Mouse (Mus musculus) neural tube, embryonic 12.5 days (tissue): Measurements from ENCODE around the gene Ift172. TPM values are rescaled to one million over a fixed set of nuclear protein-coding genes. Genes with fewer than 3 reads are reported as not detected.

Experiments used
- ATAC-seq: fragments of 200-750 bp; cut with Nextera tagmentation; 2 replicates; pipeline ENCODE4 v1.8.0; 2017; ENCODE audit warnings: low read depth, mild to moderate bottlenecking, moderate TSS enrichment, moderate library complexity; ENCODE audit not compliant: low FRiP score
- H3K27ac ChIP-seq: fragments of 300-500 bp; sonication (generic); 2 replicates; pipeline ENCODE4 v1.5.1; 2016
- H3K27me3 ChIP-seq: fragments of 300-500 bp; sonication (generic); replicated peaks from 2 replicates; pipeline ENCODE4 v1.6.1; 2016; ENCODE audit warnings: mild to moderate bottlenecking
- H3K36me3 ChIP-seq: fragments of 300-500 bp; sonication (generic); 2 replicates; pipeline ENCODE4 v1.6.1; 2016; ENCODE audit warnings: mild to moderate bottlenecking
- H3K4me1 ChIP-seq: fragments of 300-500 bp; sonication (generic); 2 replicates; pipeline ENCODE4 v1.6.1; 2016
- H3K4me2 ChIP-seq: fragments of 300-500 bp; sonication (generic); replicated peaks from 2 replicates; pipeline ENCODE4 v1.6.1; 2016; ENCODE audit warnings: mild to moderate bottlenecking
- H3K4me3 ChIP-seq: fragments of 300-500 bp; sonication (generic); 2 replicates; pipeline ENCODE4 v1.5.1; 2016
- H3K9ac ChIP-seq: fragments of 300-500 bp; sonication (generic); 2 replicates; pipeline ENCODE4 v1.6.1; 2016; ENCODE audit warnings: mild to moderate bottlenecking
- H3K9me3 ChIP-seq: fragments of 300-500 bp; sonication (generic); 2 replicates; pipeline ENCODE4 v1.6.1; 2016; ENCODE audit warnings: mild to moderate bottlenecking
- WGBS: fragments of 180-500 bp; shearing (Covaris S2); methylation state at CpG from one replicate; pipeline ENCODE4 v1.1.7; 2016; 5-methylcytosine and 5-hydroxymethylcytosine counted together
- polyA plus RNA-seq: library from polyadenylated mRNA; unstranded; fragments of >200 nt; fragmentation: Nextera tagmentation; extraction: Ambion mirVana; gene quantifications from 2 replicates; pipeline ENCODE4 v1.2.1, GENCODE M21; 2016

Ift172 gene
- polyA plus RNA-seq, 1 experiment from 2014 or later: 41.2 TPM

- no peak for ATAC-seq
- Histone ChIP-seq H3K9me3 (no peaks in the 10 kb centered on the region), H3K27me3 (peaks cover 9% of the 10 kb centered on the region; the same call in 1 of the 2 replicates), H3K9ac (no peak overlapping the region), H3K4me3 (no peak overlapping the region), H3K4me2 (no peak overlapping the region), H3K27ac (no peak overlapping the region), H3K36me3 (peaks cover 82% of the 10 kb centered on the region), H3K4me1 (peaks cover 9% of the 10 kb centered on the region)
- 87% methylated on average over 8 of the region's 8 CpGs for WGBS
Observed at GRCm38 (mm10) chr5:31254901-31255300, 36.0 kb downstream of the Ift172 start.

GRCm38 (mm10) chr5:31254452-31254851, 36.5 kb downstream of the Ift172 start:
- Histone ChIP-seq H3K4me3 (no peak overlapping the region), H3K9ac (no peak overlapping the region), H3K27ac (no peak overlapping the region), H3K4me1 (peaks cover 9% of the 10 kb centered on the region), H3K9me3 (no peaks in the 10 kb centered on the region), H3K36me3 (peaks cover 82% of the 10 kb centered on the region), H3K4me2 (no peak overlapping the region), H3K27me3 (peaks cover 9% of the 10 kb centered on the region; the same call in 1 of the 2 replicates)
- no peak for ATAC-seq
- 84% methylated on average over 7 of the region's 7 CpGs for WGBS

- Histone ChIP-seq H3K9me3 (no peaks in the 10 kb centered on the region), H3K9ac (no peak overlapping the region), H3K27me3 (peaks cover 9% of the 10 kb centered on the region; the same call in 1 of the 2 replicates), H3K4me1 (peaks cover 9% of the 10 kb centered on the region), H3K27ac (no peak overlapping the region), H3K4me3 (no peak overlapping the region), H3K36me3 (peaks cover 83% of the 10 kb centered on the region), H3K4me2 (no peak overlapping the region)
- no peak for ATAC-seq
- 95% methylated on average over 8 of the region's 8 CpGs for WGBS
Observed at GRCm38 (mm10) chr5:31253806-31254205, 37.1 kb downstream of the Ift172 start.

- WGBS: 84% methylated on average over 16 of the region's 16 CpGs
- H3K4me2 ChIP-seq: no peak overlapping the region
- H3K9ac ChIP-seq: no peak overlapping the region
- H3K4me3 ChIP-seq: no peak overlapping the region
- no peak for ATAC-seq
- no peaks in the 10 kb centered on the region for H3K9me3 ChIP-seq
- H3K27me3 ChIP-seq: peaks cover 9% of the 10 kb centered on the region; the same call in 1 of the 2 replicates
- H3K27ac ChIP-seq: no peak overlapping the region
- peaks cover 88% of the 10 kb centered on the region for H3K36me3 ChIP-seq
- H3K4me1 ChIP-seq: peaks cover 9% of the 10 kb centered on the region
Observed at GRCm38 (mm10) chr5:31252795-31253545, 37.9 kb downstream of the Ift172 start.

GRCm38 (mm10) chr5:31252151-31252550, 38.8 kb downstream of the Ift172 start:
- WGBS: 52% methylated on average over 10 of the region's 10 CpGs
- H3K27ac ChIP-seq: no peak overlapping the region
- no peak overlapping the region for H3K9ac ChIP-seq
- ATAC-seq: no peak
- peaks cover 87% of the 10 kb centered on the region for H3K36me3 ChIP-seq
- H3K9me3 ChIP-seq: no peaks in the 10 kb centered on the region
- H3K4me3 ChIP-seq: no peak overlapping the region
- peaks cover 9% of the 10 kb centered on the region; the same call in 1 of the 2 replicates for H3K27me3 ChIP-seq
- H3K4me2 ChIP-seq: peak overlapping the region; percentile 46; the same call in 1 of the 2 replicates
- peaks cover 9% of the 10 kb centered on the region for H3K4me1 ChIP-seq

GRCm38 (mm10) chr5:31251541-31252101, 39.3 kb downstream of the Ift172 start, which contains the start of gene Krtcap3:
Gene Krtcap3 (plus strand): TSS chr5:31251691.
- Histone ChIP-seq H3K4me2 (peak within 1 kb of the TSS; percentile 46), H3K36me3 (peaks cover 90% of the 10 kb centered on the region), H3K27ac (no peak within 1 kb of the TSS), H3K4me1 (peaks cover 9% of the 10 kb centered on the region), H3K9ac (0 out of 2 replicates have a peak within 1 kb of the TSS, but pooled peaks have one; percentile 26), H3K27me3 (peaks cover 9% of the 10 kb centered on the region; the same call in 1 of the 2 replicates), H3K4me3 (peak within 1 kb of the TSS; percentile 16; the same call in 1 of the 2 replicates), H3K9me3 (no peaks in the 10 kb centered on the region)
- 11% methylated on average over 47 of the region's 47 CpGs for WGBS
- peak; percentile 50 for ATAC-seq

GRCm38 (mm10) chr5:31250716-31251115, 40.2 kb downstream of the Ift172 start:
- peaks cover 9% of the 10 kb centered on the region; the same call in 1 of the 2 replicates for H3K27me3 ChIP-seq
- H3K36me3 ChIP-seq: peaks cover 96% of the 10 kb centered on the region
- H3K9ac ChIP-seq: no peak overlapping the region
- H3K4me1 ChIP-seq: peaks cover 9% of the 10 kb centered on the region
- H3K4me2 ChIP-seq: no peak overlapping the region
- no peak overlapping the region for H3K27ac ChIP-seq
- no peaks in the 10 kb centered on the region for H3K9me3 ChIP-seq
- ATAC-seq: no peak; the same call in 1 of the 2 replicates
- 69% methylated on average over 4 of the region's 4 CpGs for WGBS
- H3K4me3 ChIP-seq: no peak overlapping the region

GRCm38 (mm10) chr5:31242191-31242590, 48.7 kb downstream of the Ift172 start:
- H3K4me1 ChIP-seq: peaks cover 10% of the 10 kb centered on the region
- no peaks in the 10 kb centered on the region for H3K27me3 ChIP-seq
- WGBS: 26% methylated on average over 10 of the region's 10 CpGs
- no peak for ATAC-seq
- peak overlapping the region; percentile 98 for H3K4me3 ChIP-seq
- H3K27ac ChIP-seq: no peak overlapping the region
- peaks cover 36% of the 10 kb centered on the region for H3K36me3 ChIP-seq
- no peaks in the 10 kb centered on the region; the same call in 1 of the 2 replicates for H3K9me3 ChIP-seq
- H3K9ac ChIP-seq: peak overlapping the region; percentile 97
- peak overlapping the region; percentile 68 for H3K4me2 ChIP-seq

GRCm38 (mm10) chr5:31241522-31242034, 49.3 kb downstream of the Ift172 start:
- peak; percentile 0; the same call in 1 of the 2 replicates for ATAC-seq
- no peak overlapping the region for H3K27ac ChIP-seq
- peak overlapping the region; percentile 97 for H3K9ac ChIP-seq
- H3K27me3 ChIP-seq: no peaks in the 10 kb centered on the region
- peak overlapping the region; percentile 98 for H3K4me3 ChIP-seq
- 1% methylated on average over 13 of the region's 13 CpGs for WGBS
- H3K9me3 ChIP-seq: no peaks in the 10 kb centered on the region; the same call in 1 of the 2 replicates
- peak overlapping the region; percentile 68 for H3K4me2 ChIP-seq
- H3K36me3 ChIP-seq: peaks cover 30% of the 10 kb centered on the region
- H3K4me1 ChIP-seq: peaks cover 10% of the 10 kb centered on the region

- peak; percentile 99 for ATAC-seq
- under 1% methylated on average over 91 of the region's 103 CpGs for WGBS
- Histone ChIP-seq H3K27ac (peak within 1 kb of the TSS; percentile 96), H3K27me3 (no peaks in the 10 kb centered on the region), H3K4me2 (peak within 1 kb of the TSS; percentile 68), H3K4me3 (peak within 1 kb of the TSS; percentile 98), H3K9me3 (peaks cover 3% of the 10 kb centered on the region), H3K9ac (peak within 1 kb of the TSS; percentile 97), H3K36me3 (peaks cover 23% of the 10 kb centered on the region), H3K4me1 (peaks cover 10% of the 10 kb centered on the region)
Observed at GRCm38 (mm10) chr5:31240637-31241521, 50.0 kb downstream of the Ift172 start, which contains the start of the genes Nrbp1 and Gm9970. Gene Nrbp1 (plus strand): TSS chr5:31240864. Gene Gm9970 (minus strand): TSS chr5:31241232.

GRCm38 (mm10) chr5:31226641-31227040, 64.3 kb downstream of the Ift172 start:
- Histone ChIP-seq H3K4me3 (no peak overlapping the region), H3K4me1 (no peaks in the 10 kb centered on the region), H3K27me3 (no peaks in the 10 kb centered on the region), H3K4me2 (no peak overlapping the region), H3K27ac (no peak overlapping the region), H3K36me3 (no peaks in the 10 kb centered on the region), H3K9me3 (no peaks in the 10 kb centered on the region), H3K9ac (no peak overlapping the region)
- ATAC-seq: no peak
- 81% methylated on average over 1 of the region's 1 CpGs for WGBS
